ENCODE assay signal across 8 mouse cellular contexts in genomic region chr3:9173643-9174516, GRCm38 (mm10).
DNase-seq lines count a peak whose midpoint lies in the region; ATAC-seq lines count a peak whose summit lies in the region.

No protein-coding gene starts in this region.

- H3K4me2 ChIP-seq in hindbrain, embryonic 12.5 days (replicated peaks) = no peak overlapping the region

- no peak overlapping the region for H3K4me3 ChIP-seq in hindbrain, embryonic 12.5 days

- H3K9ac ChIP-seq in hindbrain, embryonic 12.5 days = no peak overlapping the region

- DNase-seq in NIH3T3 (ENCODE audit: low read depth) = peak; percentile 57
- DNase-seq in cerebellum, adult 8-10 months = peak; percentile 58
- peak; percentile 38 to 60 for DNase-seq in frontal cortex, postnatal 36 days (ENCODE audit: low spot score in 2 of 2)
- peak; percentile 73 for DNase-seq in layer of hippocampus, adult 9-10 months (ENCODE audit: low spot score)
- DNase-seq in lung, postnatal 4 days = peak; percentile 64 to 72
- peak; percentile 6 to 16 for DNase-seq in right cerebral cortex, postnatal 36 days (ENCODE audit: low spot score in 2 of 2)
- no peak for DNase-seq in c-Kit-positive CD71-positive TER-119-positive erythroid progenitor cells, embryonic 14.5 days (ENCODE audit: low spot score)

- no peaks in the 10 kb centered on the region for H3K9me3 ChIP-seq in hindbrain, embryonic 12.5 days (replicated peaks)

- peak; percentile 93 for ATAC-seq in hindbrain, embryonic 12.5 days (ENCODE audit: low FRiP score)

- H3K27ac ChIP-seq in hindbrain, embryonic 12.5 days = 0 out of 2 replicates have a peak overlapping the region, but pooled peaks have one; percentile 24

- no peaks in the 10 kb centered on the region for H3K36me3 ChIP-seq in hindbrain, embryonic 12.5 days

- peaks cover 6% of the 10 kb centered on the region for H3K27me3 ChIP-seq in hindbrain, embryonic 12.5 days

- peaks cover 10% of the 10 kb centered on the region for H3K4me1 ChIP-seq in hindbrain, embryonic 12.5 days

- WGBS in hindbrain, embryonic 12.5 days = 41% methylated on average over 16 of the region's 16 CpGs
